Mouse (Mus musculus) liver, adult 2 months (tissue): ENCODE measurements around the gene Adam21. TPM values are rescaled to one million over a fixed set of nuclear protein-coding genes. Genes with fewer than 3 reads are reported as not detected.
A peak's percentile ranks its signal among the peaks of the same experiment; 100 is the strongest.
"Not testable (repeated sequence)": the region's sequence is repeated elsewhere in the genome, so short reads cannot be mapped to it uniquely, and the experiment has no call there.

ENCODE experiments used
- DNase-seq: peaks from one replicate; pipeline ENCODE4 v3.0.0-alpha.2; 2011; ENCODE audit warnings: low read depth, low spot score; ENCODE audit errors: extremely low read depth
- H3K27ac ChIP-seq: fragments of 200-500 bp; replicated peaks from 2 replicates; pipeline ENCODE4 v1.5.1; 2012; ENCODE audit warnings: low read depth, mild to moderate bottlenecking, control low read depth, inconsistent platforms, low read length; ENCODE audit not compliant: insufficient read depth
- H3K27me3 ChIP-seq: fragments of 200-500 bp; 2 replicates; pipeline ENCODE4 v1.6.1; 2012; ENCODE audit warnings: mild to moderate bottlenecking, moderate library complexity, low read length, inconsistent platforms; ENCODE audit not compliant: control insufficient read depth, insufficient read depth
- H3K36me3 ChIP-seq: fragments of 200-500 bp; 2 replicates; pipeline ENCODE4 v1.6.1; 2012; ENCODE audit warnings: low read length, inconsistent platforms; ENCODE audit not compliant: control insufficient read depth, insufficient read depth
- H3K4me1 ChIP-seq: fragments of 200-500 bp; 2 replicates; pipeline ENCODE4 v1.6.1; 2011; ENCODE audit warnings: low read length; ENCODE audit not compliant: control insufficient read depth, insufficient read depth
- H3K4me3 ChIP-seq: fragments of 200-500 bp; 2 replicates; pipeline ENCODE4 v1.5.1; 2011; ENCODE audit warnings: low read depth, mild to moderate bottlenecking, control low read depth, low read length, moderate library complexity; ENCODE audit not compliant: insufficient read depth
- H3K79me2 ChIP-seq: fragments of 200-500 bp; 2 replicates; pipeline ENCODE4 v1.6.1; 2012; ENCODE audit warnings: inconsistent platforms, mild to moderate bottlenecking, low read length, moderate library complexity; ENCODE audit not compliant: control insufficient read depth, insufficient read depth
- H3K9ac ChIP-seq: fragments of 200-500 bp; 2 replicates; pipeline ENCODE4 v1.6.1; 2012; ENCODE audit warnings: low read depth, mild to moderate bottlenecking, control low read depth, inconsistent platforms, low read length
- CTCF ChIP-seq: fragments of 200-500 bp; IDR thresholded peaks from 2 replicates; pipeline ENCODE4 v1.5.1; 2011; ENCODE audit warnings: low read depth, low read length, control low read depth
- POLR2A ChIP-seq: fragments of 200-500 bp; IDR thresholded peaks from 2 replicates; pipeline ENCODE4 v1.6.1; 2011; ENCODE audit warnings: low read length, control low read depth; ENCODE audit not compliant: insufficient read depth; ENCODE audit errors: extremely low read depth
- WGBS: fragments of 180-500 bp; shearing (Covaris S2); methylation state at CpG from one replicate; pipeline ENCODE4 v1.1.7; 2018; 5-methylcytosine and 5-hydroxymethylcytosine counted together
- polyA plus RNA-seq: library from polyadenylated mRNA; depleted of rRNA; stranded (reverse); fragments of >200 nt; gene quantifications from 2 replicates; pipeline ENCODE4 v1.2.3, GENCODE M21; 2012; rRNA removed
- total RNA-seq: library from RNA; depleted of rRNA; stranded (reverse); fragments of >200 nt; gene quantifications from 2 replicates; pipeline ENCODE4 v1.2.3, GENCODE M21; 2014; rRNA removed

Adam21 gene
- total and polyA plus RNA-seq, 2 experiments: 0.09 TPM; not detected in 1

- under 1% methylated on average over 46 of the region's 46 CpGs for WGBS
- H3K4me1 ChIP-seq: peaks cover 10% of the 10 kb centered on the region
- no peaks in the 10 kb centered on the region for H3K36me3 ChIP-seq
- H3K27ac ChIP-seq: peak within 1 kb of the TSS; percentile 57
- H3K27me3 ChIP-seq: no peaks in the 10 kb centered on the region
- peak; percentile 84; the same call in 1 of the 2 replicates for TF ChIP-seq POLR2A
- no peak for TF ChIP-seq CTCF
- DNase-seq: peak; percentile 87
- peak within 1 kb of the TSS; percentile 62 for H3K4me3 ChIP-seq
- peak within 1 kb of the TSS; percentile 74 for H3K9ac ChIP-seq
- H3K79me2 ChIP-seq: peaks cover 3% of the 10 kb centered on the region; the same call in 1 of the 2 replicates
These were observed 35.8 kb downstream of the Adam21 start, which contains the start of the genes Gm20498 and Synj2bp for GRCm38 (mm10) chr12:81532316-81533028. Gm20498 (minus strand) TSS chr12:81532905. Synj2bp (minus strand) TSS chr12:81532911.

GRCm38 (mm10) chr12:81530587-81530986 is 37.7 kb downstream of the Adam21 start:
- H3K36me3 ChIP-seq, H3K27ac ChIP-seq, H3K4me1 ChIP-seq, H3K27me3 ChIP-seq, DNase-seq, H3K79me2 ChIP-seq, H3K9ac ChIP-seq, H3K4me3 ChIP-seq: not testable (repeated sequence)
- 84% methylated on average over 8 of the region's 8 CpGs for WGBS

Other genes starting within 250 kb of the Adam21 start
- under 0.01 and 0.07 TPM in 2 replicates for gene Slc8a3, start 235.3 kb downstream of the Adam21 start, total RNA-seq
- gene Slc8a3, start 235.3 kb downstream of the Adam21 start, polyA plus RNA-seq: 0.01 TPM in 1 of 2 replicates, not detected in the other
- 2.3 and 2.5 TPM in 2 replicates for gene Gm4787, start 189.0 kb downstream of the Adam21 start, total RNA-seq
- 0.11 and 0.18 TPM in 2 replicates for gene Gm4787, start 189.0 kb downstream of the Adam21 start, polyA plus RNA-seq
- gene Adam4, start 146.5 kb downstream of the Adam21 start, total RNA-seq: 1.9 and 2.6 TPM in 2 replicates
- gene Adam4, start 146.5 kb downstream of the Adam21 start, polyA plus RNA-seq: 0.05 and 0.35 TPM in 2 replicates
- gene Cox16, start 83.3 kb downstream of the Adam21 start, total RNA-seq: 98.8 and 106 TPM in 2 replicates
- gene Cox16, start 83.3 kb downstream of the Adam21 start, polyA plus RNA-seq: 101 and 114 TPM in 2 replicates
- gene Gm20498, start 35.6 kb downstream of the Adam21 start, total RNA-seq: 5.8 and 6.2 TPM in 2 replicates
- gene Gm20498, start 35.6 kb downstream of the Adam21 start, polyA plus RNA-seq: 13.9 and 18.6 TPM in 2 replicates
- 40.4 and 55.0 TPM in 2 replicates for gene Synj2bp, start 35.6 kb downstream of the Adam21 start, total RNA-seq
- 32.3 and 32.6 TPM in 2 replicates for gene Synj2bp, start 35.6 kb downstream of the Adam21 start, polyA plus RNA-seq
- gene Med6, start 26.5 kb upstream of the Adam21 start, total RNA-seq: 18.4 and 19.9 TPM in 2 replicates
- 3.5 and 6.0 TPM in 2 replicates for gene Med6, start 26.5 kb upstream of the Adam21 start, polyA plus RNA-seq
- 0.13 TPM in 1 of 2 replicates, not detected in the other for gene Ttc9, start 62.8 kb upstream of the Adam21 start, total RNA-seq
- not detected in 2 replicates for gene Ttc9, start 62.8 kb upstream of the Adam21 start, polyA plus RNA-seq
- 0.09 and 0.13 TPM in 2 replicates for gene Map3k9, start 212.7 kb upstream of the Adam21 start, total RNA-seq
- 0.07 TPM in 1 of 2 replicates, not detected in the other for gene Map3k9, start 212.7 kb upstream of the Adam21 start, polyA plus RNA-seq